Mouse (Mus musculus): ENCODE results near the gene Plpp2.

GRCm38 (mm10) chr10:79554330-79555237 lies 21.0 kb upstream of the Plpp2 start, which contains the start of gene Mier2:
- TF ChIP-seq CTCF (IDR thresholded peaks at IDR 0.05; ENCODE audit: control insufficient read depth, insufficient read depth, insufficient replicate concordance, low read depth, low read length) (no peak), POLR2A (IDR thresholded peaks at IDR 0.05; ENCODE audit: control insufficient read depth, low read depth, low read length) (no peak)

Measured in testis, adult 2 months (tissue).